ENCODE assay signal across 9 mouse cellular contexts in genomic region chr9:71806422-71806805, GRCm38 (mm10). TPM values are rescaled to one million over a fixed set of nuclear protein-coding genes. Genes with fewer than 3 reads are reported as not detected.
DNase-seq lines count a peak whose midpoint lies in the region; ATAC-seq and TF ChIP-seq lines count a peak whose summit lies in the region.
"Had no signal": no experiment of that assay in that cellular context is flagged by ENCODE, and none has a peak within 500 bp of the region (broad histone marks: within the 10 kb centered on the region; RNA-seq: fewer than 3 reads in every experiment).

No protein-coding gene starts in this region.

- no peak for TF ChIP-seq EP300 in CH12.LX (IDR thresholded peaks at IDR 0.05; ENCODE audit: low read length)
- no peak for TF ChIP-seq EP300 in lung, postnatal 0 days (IDR thresholded peaks at IDR 0.05)

- H3K27me3 ChIP-seq in CH12.LX (replicated peaks) = no peaks in the 10 kb centered on the region
- peaks cover 12% of the 10 kb centered on the region; the same call in 1 of the 2 replicates for H3K27me3 ChIP-seq in forebrain, embryonic 12.5 days
- no peaks in the 10 kb centered on the region for H3K27me3 ChIP-seq in lung, postnatal 0 days (replicated peaks; ENCODE audit: insufficient read depth, low read length)

- H3K36me3 ChIP-seq in CH12.LX (replicated peaks in 1 of 2; ENCODE audit: control insufficient read depth in 1 of 2, insufficient read depth in 1 of 2, low read length in 1 of 2) = no peaks in the 10 kb centered on the region
- H3K36me3 ChIP-seq in forebrain, embryonic 12.5 days (replicated peaks) = no peaks in the 10 kb centered on the region
- H3K36me3 ChIP-seq in lung, postnatal 0 days (ENCODE audit: insufficient read depth, low read length) = no peaks in the 10 kb centered on the region

- dilution Hi-C loops in CH12.LX (cut with MboI; ENCODE audit: extremely low pct_ligation_motif_present, extremely low pct_unique_long_range_greater_than_20kb, low sequenced_read_pairs) = no loop called here

- H3K4me2 ChIP-seq in CH12.LX (ENCODE audit: insufficient read depth, low read depth, poor library complexity, severe bottlenecking) = no peak overlapping the region
- H3K4me2 ChIP-seq in forebrain, embryonic 12.5 days = no peak overlapping the region
- no peak overlapping the region for H3K4me2 ChIP-seq in lung, postnatal 0 days (replicated peaks; ENCODE audit: low read depth, low read length)

- no peak overlapping the region for H3K27ac ChIP-seq in CH12.LX (ENCODE audit: insufficient read depth, low read depth)
- H3K27ac ChIP-seq in forebrain, embryonic 12.5 days = no peak overlapping the region
- H3K27ac ChIP-seq in layer of hippocampus, adult 2 months = no peak overlapping the region
- no peak overlapping the region for H3K27ac ChIP-seq in lung, postnatal 0 days (ENCODE audit: low read length)

- WGBS in forebrain, embryonic 12.5 days = 8% methylated on average over 2 of the region's 2 CpGs
- WGBS in lung, postnatal 0 days = 0% methylated on average over 2 of the region's 2 CpGs

- H3K4me3 ChIP-seq in CH12.LX (replicated peaks in 1 of 3; ENCODE audit: low read depth in 2 of 3, low read length in 2 of 3, poor library complexity in 1 of 3) = no peak overlapping the region
- H3K4me3 ChIP-seq in forebrain, embryonic 12.5 days (replicated peaks) = no peak overlapping the region
- no peak overlapping the region for H3K4me3 ChIP-seq in layer of hippocampus, adult 2 months
- no peak overlapping the region for H3K4me3 ChIP-seq in lung, postnatal 0 days (ENCODE audit: low read depth, low read length)
- H3K4me3 ChIP-seq: erythroblast, embryonic 14.5 days had no signal

- DNase-seq in CH12.LX (ENCODE audit: extremely low read depth) = peak; percentile 48
- peak; percentile 89 for DNase-seq in brain, adult 2 months (ENCODE audit: low read depth, low spot score)
- DNase-seq in heart, postnatal 14 days = peak; percentile 84 to 90
- peak; percentile 60 to 86 for DNase-seq in layer of hippocampus, adult 2 months (ENCODE audit: low spot score in 2 of 2)
- peak; percentile 82 for DNase-seq in lung, postnatal 0 days (ENCODE audit: low spot score)
- DNase-seq in right cerebral cortex, adult 18-20 months = peak; percentile 67
- peak; percentile 56 to 61 for DNase-seq in urinary bladder, adult 18-20 months (ENCODE audit: low spot score in 2 of 2)

- no peak for TF ChIP-seq POLR2A in CH12.LX (IDR thresholded peaks at IDR 0.05; ENCODE audit: low read depth, low read length)

- no peaks in the 10 kb centered on the region for H3K79me2 ChIP-seq in CH12.LX (replicated peaks; ENCODE audit: control insufficient read depth, extremely low read depth, insufficient read depth, poor library complexity, severe bottlenecking)

- in situ Hi-C loops in CH12.LX (cut with MboI; ENCODE audit: low pct_ligation_motif_present, low pct_unique_long_range_greater_than_20kb, low sequenced_read_pairs) = loop anchor here (5.0 kb wide), 1 partner anchor 159 kb away; no protein-coding TSS in a partner anchor

- no peak overlapping the region for H3K9ac ChIP-seq in CH12.LX (ENCODE audit: insufficient read depth, low read depth)
- no peak overlapping the region for H3K9ac ChIP-seq in forebrain, embryonic 12.5 days
- no peak overlapping the region for H3K9ac ChIP-seq in lung, postnatal 0 days (replicated peaks; ENCODE audit: low read depth)

- intact Hi-C loops in heart, postnatal 14 days (cut with DNase I) = loop anchor here (1.0 kb wide), 1 partner anchor 160 kb away; no protein-coding TSS in a partner anchor

- peak; percentile 98 for TF ChIP-seq RAD21 in CH12.LX (IDR thresholded peaks at IDR 0.05; ENCODE audit: low read depth, low read length)

- no peaks in the 10 kb centered on the region for H3K4me1 ChIP-seq in CH12.LX (ENCODE audit: control insufficient read depth in 1 of 2, insufficient read depth in 2 of 2)
- H3K4me1 ChIP-seq in forebrain, embryonic 12.5 days = peaks cover 7% of the 10 kb centered on the region
- no peaks in the 10 kb centered on the region for H3K4me1 ChIP-seq in lung, postnatal 0 days (ENCODE audit: insufficient read depth, low read depth, low read length)

- H3K9me3 ChIP-seq in CH12.LX (replicated peaks; ENCODE audit: low read length) = no peaks in the 10 kb centered on the region
- no peaks in the 10 kb centered on the region for H3K9me3 ChIP-seq in forebrain, embryonic 12.5 days
- no peaks in the 10 kb centered on the region for H3K9me3 ChIP-seq in lung, postnatal 0 days (ENCODE audit: low read length)

- peak; percentile 58 to 95 for TF ChIP-seq CTCF in CH12.LX (conservative IDR thresholded peaks at IDR 0.05 in 1 of 2, IDR thresholded peaks at IDR 0.05 in 1 of 2; ENCODE audit: low read depth in 2 of 2, low read length in 2 of 2)
- TF ChIP-seq CTCF in layer of hippocampus, adult 2 months (conservative IDR thresholded peaks at IDR 0.05) = peak; percentile 96
- TF ChIP-seq CTCF in lung, postnatal 0 days (IDR thresholded peaks at IDR 0.05) = peak; percentile 96

- peak; percentile 63; the same call in 1 of the 2 replicates for ATAC-seq in forebrain, embryonic 12.5 days (ENCODE audit: low FRiP score)
- ATAC-seq in lung, postnatal 0 days = peak; percentile 67

TF ChIP-seq in CH12.LX, 34 proteins besides CTCF, POLR2A, EP300 and RAD21:
- TF ChIP-seq ELF1 (IDR thresholded peaks at IDR 0.05; ENCODE audit: low read depth, low read length) = no peak
- no peak for TF ChIP-seq MAX (IDR thresholded peaks at IDR 0.05; ENCODE audit: low read length)
- TF ChIP-seq ZKSCAN1 (IDR thresholded peaks at IDR 0.05; ENCODE audit: borderline replicate concordance, low read depth, low read length) = no peak
- no peak for TF ChIP-seq CHD2 (IDR thresholded peaks at IDR 0.05; ENCODE audit: low read length)
- TF ChIP-seq ZC3H11A (IDR thresholded peaks at IDR 0.05; ENCODE audit: low read depth, low read length) = peak; percentile 89
- TF ChIP-seq POLR2AphosphoS2 (IDR thresholded peaks at IDR 0.05; ENCODE audit: low read depth, low read length) = no peak
- TF ChIP-seq SMC3 (IDR thresholded peaks at IDR 0.05; ENCODE audit: low read depth, low read length) = peak; percentile 97
- no peak for TF ChIP-seq MYC (IDR thresholded peaks at IDR 0.05; ENCODE audit: low read depth, low read length)
- TF ChIP-seq BHLHE40 (IDR thresholded peaks at IDR 0.05; ENCODE audit: low read depth, low read length) = no peak
- TF ChIP-seq KAT2A (IDR thresholded peaks at IDR 0.05; ENCODE audit: insufficient replicate concordance, low read length) = no peak
- TF ChIP-seq MAZ (IDR thresholded peaks at IDR 0.05; ENCODE audit: low read depth, low read length) = no peak
- TF ChIP-seq ETS1 (conservative IDR thresholded peaks at IDR 0.05; ENCODE audit: low read depth, low read length) = no peak
- TF ChIP-seq CHD1 (IDR thresholded peaks at IDR 0.05; ENCODE audit: low read depth, low read length) = no peak
- TF ChIP-seq JUND (conservative IDR thresholded peaks at IDR 0.05; ENCODE audit: low read depth, low read length) = no peak
- TF ChIP-seq RCOR1 (conservative IDR thresholded peaks at IDR 0.05; ENCODE audit: low read depth, low read length) = no peak
- no peak for TF ChIP-seq ZNF384 (IDR thresholded peaks at IDR 0.05; ENCODE audit: low read depth, low read length)
- no peak for TF ChIP-seq PAX5 (IDR thresholded peaks at IDR 0.05; ENCODE audit: low read length)
- TF ChIP-seq MAFK (IDR thresholded peaks at IDR 0.05; ENCODE audit: insufficient replicate concordance, low read length) = no peak
- TF ChIP-seq USF2 (conservative IDR thresholded peaks at IDR 0.05; ENCODE audit: low read depth, low read length) = no peak
- no peak for TF ChIP-seq GABPA (IDR thresholded peaks at IDR 0.05; ENCODE audit: insufficient replicate concordance, low read depth, low read length)
- no peak for TF ChIP-seq ZMIZ1 (IDR thresholded peaks at IDR 0.05; ENCODE audit: low read depth, low read length)
- TF ChIP-seq UBTF (IDR thresholded peaks at IDR 0.05; ENCODE audit: low read depth, low read length) = no peak
- 0 out of 2 replicates have a peak, but pooled peaks have one; percentile 34 for TF ChIP-seq TCF12 (IDR thresholded peaks at IDR 0.05; ENCODE audit: low read depth, low read length)
- no peak for TF ChIP-seq SIN3A (IDR thresholded peaks at IDR 0.05; ENCODE audit: low read length)
- TF ChIP-seq MXI1 (IDR thresholded peaks at IDR 0.05; ENCODE audit: low read depth, low read length) = no peak
- no peak for TF ChIP-seq MEF2A (IDR thresholded peaks at IDR 0.05; ENCODE audit: borderline replicate concordance, low read depth, low read length)
- no peak for TF ChIP-seq HCFC1 (IDR thresholded peaks at IDR 0.05; ENCODE audit: low read depth, low read length)
- no peak for TF ChIP-seq TBP (conservative IDR thresholded peaks at IDR 0.05; ENCODE audit: low read depth, low read length)
- TF ChIP-seq JUN (IDR thresholded peaks at IDR 0.05; ENCODE audit: insufficient read depth, low read depth, low read length) = no peak
- 0 out of 2 replicates have a peak, but pooled peaks have one; percentile 10 for TF ChIP-seq NRF1 (IDR thresholded peaks at IDR 0.05; ENCODE audit: low read depth, low read length)
- peak; percentile 9; the same call in 1 of the 2 replicates for TF ChIP-seq IRF4 (IDR thresholded peaks at IDR 0.05; ENCODE audit: low read depth, low read length)
- TF ChIP-seq NELFE (IDR thresholded peaks at IDR 0.05; ENCODE audit: low read depth, low read length) = no peak
- TF ChIP-seq USF1 (IDR thresholded peaks at IDR 0.05; ENCODE audit: low read depth, low read length) = no peak
- TF ChIP-seq E2F4 (IDR thresholded peaks at IDR 0.05; ENCODE audit: insufficient replicate concordance, low read depth, low read length) = no peak
TF ChIP-seq in CH12.LX: peak in this region for 5.

RNA-seq across cellular contexts. Expression of gene Cgnl1, which starts 35.0 kb away (rescaled TPM):
- total RNA-seq in CH12.LX (2012; rRNA removed) (not detected in 2 replicates), CH12.LX (2014; rRNA removed) (not detected in 2 replicates)
- polyA plus RNA-seq in CH12.LX (2012; ENCODE audit: insufficient read length, low read depth) = 0.03 TPM in 1 of 2 replicates, not detected in the other
- polyA plus RNA-seq in forebrain, embryonic 12.5 days (2016; fragmentation: Nextera tagmentation; extraction: Ambion mirVana) = 5.1 and 5.2 TPM in 2 replicates
- 10 to 100 TPM; 29.6 to 35.1 TPM for total RNA-seq in heart, postnatal 14 days (2021)
- 1 to 10 TPM; 6.6 to 7.9 TPM for total RNA-seq in layer of hippocampus, adult 2 months (2021)
- 26.1 and 28.5 TPM in 2 replicates for polyA plus RNA-seq in lung, postnatal 0 days (2015; fragmentation: Nextera tagmentation; extraction: Ambion mirVana)
- polyA plus RNA-seq: erythroblast, embryonic 14.5 days had no signal

Comparison
In these comparisons a context has a peak if more than half of its experiments do, and no peak if none do; other contexts are left out.
1. RNA of gene Cgnl1, which starts 35.0 kb away (total RNA-seq): 29.6 to 35.1 TPM in heart, postnatal 14 days and 6.6 to 7.9 TPM in layer of hippocampus, adult 2 months; not detected in CH12.LX; every median in the first group is over 4 times any median in the second.
2. Peak in every context shown above with its lines, with median percentiles within 50 percentile points of each other: DNase-seq and CTCF ChIP-seq.